Mouse (Mus musculus) midbrain, embryonic 12.5 days (tissue): ENCODE measurements around the gene Zfp637. TPM values are rescaled to one million over a fixed set of nuclear protein-coding genes. Genes with fewer than 3 reads are reported as not detected.
A peak's percentile ranks its signal among the peaks of the same experiment; 100 is the strongest.
"Not testable (repeated sequence)": the region's sequence is repeated elsewhere in the genome, so short reads cannot be mapped to it uniquely, and the experiment has no call there.

ENCODE experiments used
- ATAC-seq: fragments of 200-750 bp; cut with Nextera tagmentation; 2 replicates; pipeline ENCODE4 v1.8.0; 2017; ENCODE audit warnings: low read depth, moderate TSS enrichment, moderate library complexity; ENCODE audit not compliant: low FRiP score
- H3K27ac ChIP-seq: fragments of 300-500 bp; sonication (generic); replicated peaks from 2 replicates; pipeline ENCODE4 v1.5.1; 2016; ENCODE audit warnings: mild to moderate bottlenecking
- H3K27me3 ChIP-seq: fragments of 300-500 bp; sonication (generic); 2 replicates; pipeline ENCODE4 v1.6.1; 2016; ENCODE audit warnings: mild to moderate bottlenecking
- H3K36me3 ChIP-seq: fragments of 300-500 bp; sonication (generic); 2 replicates; pipeline ENCODE4 v1.6.1; 2016
- H3K4me1 ChIP-seq: fragments of 300-500 bp; sonication (generic); 2 replicates; pipeline ENCODE4 v1.6.1; 2016
- H3K4me2 ChIP-seq: fragments of 300-500 bp; sonication (generic); replicated peaks from 2 replicates; pipeline ENCODE4 v1.6.1; 2016; ENCODE audit warnings: mild to moderate bottlenecking, moderate library complexity
- H3K4me3 ChIP-seq: fragments of 300-500 bp; sonication (generic); 2 replicates; pipeline ENCODE4 v1.5.1; 2016; ENCODE audit warnings: mild to moderate bottlenecking
- H3K9ac ChIP-seq: fragments of 300-500 bp; sonication (generic); replicated peaks from 2 replicates; pipeline ENCODE4 v1.6.1; 2016; ENCODE audit warnings: mild to moderate bottlenecking, moderate library complexity
- H3K9me3 ChIP-seq: fragments of 300-500 bp; sonication (generic); 2 replicates; pipeline ENCODE4 v1.6.1; 2016; ENCODE audit warnings: mild to moderate bottlenecking
- WGBS: fragments of 180-500 bp; shearing (Covaris S2); methylation state at CpG from one replicate; pipeline ENCODE4 v1.1.7; 2016; 5-methylcytosine and 5-hydroxymethylcytosine counted together
- polyA plus RNA-seq: library from polyadenylated mRNA; unstranded; fragments of >200 nt; fragmentation: Nextera tagmentation; extraction: Ambion mirVana; gene quantifications from 2 replicates; pipeline ENCODE4 v1.2.1, GENCODE M21; 2016

The Zfp637 gene
- polyA plus RNA-seq, 1 experiment from 2014 or later, result 134 TPM

DNA sequence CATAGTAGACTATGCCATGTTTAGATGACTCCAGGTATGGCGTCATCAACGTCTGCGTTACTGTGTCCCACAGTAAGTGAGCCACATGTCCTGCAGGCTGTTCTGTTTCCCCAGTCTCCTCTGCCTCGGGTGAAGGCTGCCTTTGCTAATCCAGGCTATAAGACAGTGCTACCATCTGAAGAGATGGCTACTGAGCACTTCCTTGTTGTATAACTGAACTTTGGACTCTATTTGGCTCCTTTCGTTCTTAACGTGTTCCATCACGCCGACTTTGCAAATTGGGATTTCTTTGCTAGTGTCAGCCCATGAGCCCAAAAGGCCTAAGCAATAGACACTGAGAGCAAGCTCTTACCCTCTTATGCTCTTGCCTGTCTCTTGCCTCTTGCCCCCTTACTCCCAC is 27.2 kb downstream of the Zfp637 start:
- no peak overlapping the region for H3K4me3 ChIP-seq
- no peak overlapping the region for H3K4me2 ChIP-seq
- no peak for ATAC-seq
- H3K9ac ChIP-seq, result no peak overlapping the region
- peaks cover 13% of the 10 kb centered on the region; the same call in 1 of the 2 replicates for H3K36me3 ChIP-seq
- no peaks in the 10 kb centered on the region for H3K9me3 ChIP-seq
- 92% methylated on average over 8 of the region's 8 CpGs for WGBS
- H3K27me3 ChIP-seq, result no peaks in the 10 kb centered on the region
- peaks cover 6% of the 10 kb centered on the region; the same call in 1 of the 2 replicates for H3K4me1 ChIP-seq
- no peak overlapping the region for H3K27ac ChIP-seq

DNA sequence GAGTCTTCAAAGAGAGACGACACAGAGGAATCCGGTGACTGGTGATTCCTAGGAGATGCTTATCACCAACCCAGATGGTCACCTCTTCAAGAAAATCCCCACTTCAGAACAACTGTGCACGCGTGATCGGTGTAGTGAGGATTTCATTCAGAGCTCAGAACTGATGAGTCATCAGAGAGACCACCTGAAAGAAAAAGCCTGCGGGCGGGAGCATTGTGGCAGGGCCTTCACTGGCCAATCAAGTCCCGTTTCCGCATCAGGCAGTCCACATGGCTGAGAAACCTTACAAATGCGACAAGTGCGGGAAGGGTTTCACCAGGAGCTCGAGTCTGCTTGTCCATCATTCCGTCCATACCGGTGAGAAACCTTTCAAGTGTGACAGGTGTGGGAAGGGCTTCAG is 30.1 kb downstream of the Zfp637 start:
- H3K4me2 ChIP-seq, result no peak overlapping the region
- peaks cover 13% of the 10 kb centered on the region; the same call in 1 of the 2 replicates for H3K36me3 ChIP-seq
- 84% methylated on average over 14 of the region's 14 CpGs for WGBS

DNA sequence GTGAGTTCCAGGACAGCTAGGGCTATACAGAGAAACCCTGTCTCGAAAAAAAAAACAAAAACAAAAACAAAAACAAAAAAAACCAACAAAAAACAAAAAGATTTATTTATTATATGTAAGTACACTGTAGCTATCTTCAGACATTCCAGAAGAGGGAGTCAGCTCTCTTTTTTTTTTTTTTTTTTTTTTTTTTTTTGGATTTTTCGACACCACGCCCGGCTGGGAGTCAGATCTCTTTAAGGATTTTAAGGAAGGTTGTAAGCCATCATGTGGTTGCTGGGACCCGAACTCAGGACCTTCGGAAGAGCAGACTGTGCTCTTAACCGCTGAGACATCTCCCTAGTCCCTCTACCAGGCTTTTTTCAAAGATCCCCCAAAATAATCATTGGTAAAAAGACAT is 32.5 kb downstream of the Zfp637 start:
- H3K27ac ChIP-seq, ATAC-seq, H3K4me1 ChIP-seq, H3K4me2 ChIP-seq, H3K4me3 ChIP-seq, H3K9ac ChIP-seq, H3K27me3 ChIP-seq, H3K9me3 ChIP-seq: not testable (repeated sequence)
- peaks cover 13% of the 10 kb centered on the region; the same call in 1 of the 2 replicates for H3K36me3 ChIP-seq
- 89% methylated on average over 7 of the region's 7 CpGs for WGBS

More for the DNA sequence above, 30.1 kb downstream of the Zfp637 start:
- Histone ChIP-seq H3K27ac (no peak overlapping the region), H3K4me3 (no peak overlapping the region), H3K4me1 (no peaks in the 10 kb centered on the region), H3K9ac (no peak overlapping the region), H3K27me3 (no peaks in the 10 kb centered on the region), H3K9me3 (no peaks in the 10 kb centered on the region)
- no peak for ATAC-seq

DNA sequence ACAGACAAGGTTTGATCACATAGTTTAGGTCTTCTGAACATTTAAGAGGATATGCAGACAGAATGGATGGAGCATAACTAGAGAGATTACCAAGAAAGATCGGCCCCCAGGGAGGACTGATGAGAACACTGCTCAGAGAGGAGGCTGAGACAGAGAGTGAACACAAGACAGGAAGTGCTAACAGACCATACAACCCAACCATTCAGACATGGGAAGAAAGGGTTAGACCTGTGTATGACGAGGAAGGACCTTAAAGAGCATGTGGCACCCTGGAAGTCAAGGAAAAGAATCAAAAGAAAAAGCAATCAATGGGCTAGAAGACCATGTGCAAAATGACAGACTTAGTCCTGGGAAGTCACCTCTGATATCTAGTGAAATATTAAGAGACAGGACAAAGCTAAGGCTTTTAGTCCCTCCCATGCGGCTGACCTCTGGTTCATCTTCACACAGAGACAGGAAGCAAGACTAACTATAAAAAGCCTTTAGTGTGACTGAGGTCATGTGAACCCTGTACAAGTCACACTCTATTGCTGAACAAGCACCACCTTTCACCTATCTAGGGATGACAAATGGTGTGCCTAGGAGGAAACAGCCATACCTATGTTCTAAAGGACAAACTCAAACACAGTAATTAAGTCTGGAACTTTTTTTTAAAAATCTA is 33.8 kb downstream of the Zfp637 start:
- Histone ChIP-seq H3K9me3 (no peaks in the 10 kb centered on the region), H3K4me1 (no peaks in the 10 kb centered on the region), H3K36me3 (peaks cover 13% of the 10 kb centered on the region; the same call in 1 of the 2 replicates), H3K27me3 (no peaks in the 10 kb centered on the region), H3K27ac (no peak overlapping the region), H3K9ac (no peak overlapping the region), H3K4me3 (no peak overlapping the region), H3K4me2 (no peak overlapping the region)
- 82% methylated on average over 3 of the region's 3 CpGs for WGBS
- ATAC-seq, result no peak

DNA sequence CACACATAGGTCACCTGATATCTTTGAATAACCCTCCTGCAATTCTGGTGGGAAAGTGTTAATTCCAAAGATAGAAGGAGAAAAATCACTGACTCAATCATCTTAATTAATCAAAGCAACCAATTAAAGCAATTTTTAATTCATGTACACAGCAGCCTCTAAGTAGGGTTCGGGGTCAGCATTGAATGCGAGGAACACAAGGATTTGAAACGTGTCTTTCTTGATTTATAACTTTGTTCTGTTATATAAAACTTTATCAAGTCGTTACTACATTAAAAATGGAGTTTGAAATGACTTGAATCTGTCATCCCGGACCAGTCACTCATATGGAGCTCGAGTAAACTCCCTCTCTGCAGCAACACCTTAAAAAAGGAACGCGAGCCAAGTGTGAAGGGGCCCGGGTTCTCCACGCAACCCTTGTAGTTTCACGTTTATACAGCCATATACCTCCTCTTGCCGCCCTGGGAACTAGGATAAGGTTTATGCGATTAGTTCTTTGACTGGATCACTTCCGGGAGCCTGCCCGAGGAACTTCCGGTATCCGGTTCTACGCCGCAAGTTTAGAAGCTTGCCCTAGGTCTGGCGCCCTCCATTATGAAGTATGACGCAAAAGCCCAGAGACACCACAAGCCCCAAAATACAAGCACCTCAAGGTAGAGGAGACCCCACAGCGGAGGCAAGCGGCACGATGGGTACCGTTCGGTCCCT is 37.9 kb downstream of the Zfp637 start:
- H3K27ac ChIP-seq, result peak overlapping the region; percentile 97
- peak overlapping the region; percentile 50 for H3K4me3 ChIP-seq
- no peaks in the 10 kb centered on the region for H3K9me3 ChIP-seq
- 12% methylated on average over 26 of the region's 26 CpGs for WGBS
- H3K4me2 ChIP-seq, result peak overlapping the region; percentile 66
- peaks cover 10% of the 10 kb centered on the region; the same call in 1 of the 2 replicates for H3K4me1 ChIP-seq
- no peak; the same call in 1 of the 2 replicates for ATAC-seq
- H3K36me3 ChIP-seq, result no peaks in the 10 kb centered on the region
- H3K9ac ChIP-seq, result peak overlapping the region; percentile 64
- H3K27me3 ChIP-seq, result no peaks in the 10 kb centered on the region

DNA sequence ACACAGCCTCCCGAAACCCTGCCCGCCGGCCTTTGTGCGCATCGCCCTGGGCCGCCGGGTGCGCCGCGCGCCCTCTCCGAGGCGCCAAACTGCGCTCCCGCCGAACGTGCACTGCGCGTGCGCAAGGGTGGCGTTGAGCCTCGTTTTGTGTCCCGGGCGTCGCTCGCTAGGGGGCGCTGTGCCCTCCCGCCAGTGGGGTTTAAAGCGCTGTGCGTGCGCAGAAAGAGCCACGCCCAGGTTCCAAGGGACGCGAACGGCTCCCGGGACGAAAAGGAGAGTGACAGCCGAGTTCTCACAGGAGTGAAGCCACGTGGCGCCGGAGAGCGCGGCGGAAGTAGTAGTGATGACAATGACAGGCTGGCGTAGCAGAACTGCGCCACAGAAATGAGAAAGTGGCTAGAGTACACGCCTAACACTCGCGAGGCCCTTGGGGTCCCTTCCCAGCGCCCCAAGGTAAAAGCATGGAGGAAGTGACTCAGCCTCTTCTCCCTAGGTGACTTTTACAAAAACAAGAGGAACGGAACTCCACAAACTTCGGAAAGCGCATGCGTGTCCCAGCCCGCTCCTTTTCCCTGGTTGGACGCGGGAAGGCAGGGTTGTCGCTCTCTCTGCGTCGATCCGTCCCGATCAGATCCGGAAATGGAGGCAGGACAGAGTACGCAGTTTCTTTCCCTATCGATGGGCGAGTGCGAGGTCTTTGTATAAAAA is 38.6 kb downstream of the Zfp637 start:
- peak overlapping the region; percentile 66 for H3K4me2 ChIP-seq
- H3K9me3 ChIP-seq, result no peaks in the 10 kb centered on the region
- H3K9ac ChIP-seq, result peak overlapping the region; percentile 64
- H3K4me3 ChIP-seq, result peak overlapping the region; percentile 50
- peak overlapping the region; percentile 97 for H3K27ac ChIP-seq
- no peaks in the 10 kb centered on the region for H3K36me3 ChIP-seq
- WGBS, result under 1% methylated on average over 67 of the region's 67 CpGs
- H3K27me3 ChIP-seq, result no peaks in the 10 kb centered on the region
- H3K4me1 ChIP-seq, result peaks cover 10% of the 10 kb centered on the region; the same call in 1 of the 2 replicates
- peak; percentile 94 for ATAC-seq

DNA sequence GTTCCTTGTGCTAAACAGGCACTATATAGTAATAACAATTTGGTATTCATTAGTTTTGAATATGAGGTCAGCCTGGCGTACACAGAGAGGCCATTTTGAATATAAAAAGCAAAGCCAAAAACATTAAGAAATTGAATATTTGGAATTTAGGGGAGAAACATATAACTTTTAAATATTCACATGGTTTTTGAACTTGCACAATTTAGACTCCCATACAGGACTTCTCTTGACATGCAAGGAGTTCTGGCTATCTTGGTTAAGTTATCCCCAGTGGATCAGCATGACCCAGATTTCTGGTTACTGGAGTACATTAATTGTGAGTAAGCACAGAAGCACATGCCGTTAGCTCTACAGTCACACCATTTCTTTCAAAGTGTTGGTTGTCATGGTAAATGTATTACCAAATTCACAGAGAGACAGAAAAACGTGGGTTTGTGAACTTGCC is 39.4 kb downstream of the Zfp637 start:
- Histone ChIP-seq H3K27ac (peak overlapping the region; percentile 97; the same call in 1 of the 2 replicates), H3K4me1 (peaks cover 10% of the 10 kb centered on the region; the same call in 1 of the 2 replicates), H3K9ac (peak overlapping the region; percentile 64; the same call in 1 of the 2 replicates), H3K27me3 (no peaks in the 10 kb centered on the region), H3K36me3 (no peaks in the 10 kb centered on the region), H3K9me3 (no peaks in the 10 kb centered on the region), H3K4me3 (peak overlapping the region; percentile 50), H3K4me2 (peak overlapping the region; percentile 66)
- ATAC-seq, result no peak
- 52% methylated on average over 3 of the region's 3 CpGs for WGBS

DNA sequence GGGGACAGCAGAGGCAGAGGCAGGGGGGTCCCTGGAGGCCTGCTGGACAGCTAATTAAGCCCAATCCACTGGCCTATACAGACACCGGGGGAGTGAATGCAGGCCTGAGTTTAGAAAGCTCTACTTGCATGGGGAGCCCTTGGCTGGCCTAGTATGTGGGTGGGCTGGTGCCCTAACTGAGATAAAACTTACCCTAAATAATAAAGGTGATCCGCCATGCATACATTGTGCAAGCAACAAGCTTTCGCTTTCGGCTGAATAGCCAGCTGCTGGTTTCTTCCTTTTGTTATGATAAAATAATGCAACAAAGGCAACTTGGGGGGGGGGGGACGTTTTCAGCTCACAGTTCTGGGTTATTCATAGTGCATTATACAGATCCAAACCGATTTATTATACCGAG is 40.2 kb downstream of the Zfp637 start:
- no peak overlapping the region for H3K4me3 ChIP-seq
- no peak overlapping the region for H3K9ac ChIP-seq
- WGBS, result 46% methylated on average over 7 of the region's 7 CpGs
- no peak overlapping the region for H3K4me2 ChIP-seq
- H3K36me3 ChIP-seq, result no peaks in the 10 kb centered on the region
- no peak overlapping the region for H3K27ac ChIP-seq
- H3K27me3 ChIP-seq, result no peaks in the 10 kb centered on the region
- ATAC-seq, result no peak
- peaks cover 10% of the 10 kb centered on the region; the same call in 1 of the 2 replicates for H3K4me1 ChIP-seq
- no peaks in the 10 kb centered on the region for H3K9me3 ChIP-seq

DNA sequence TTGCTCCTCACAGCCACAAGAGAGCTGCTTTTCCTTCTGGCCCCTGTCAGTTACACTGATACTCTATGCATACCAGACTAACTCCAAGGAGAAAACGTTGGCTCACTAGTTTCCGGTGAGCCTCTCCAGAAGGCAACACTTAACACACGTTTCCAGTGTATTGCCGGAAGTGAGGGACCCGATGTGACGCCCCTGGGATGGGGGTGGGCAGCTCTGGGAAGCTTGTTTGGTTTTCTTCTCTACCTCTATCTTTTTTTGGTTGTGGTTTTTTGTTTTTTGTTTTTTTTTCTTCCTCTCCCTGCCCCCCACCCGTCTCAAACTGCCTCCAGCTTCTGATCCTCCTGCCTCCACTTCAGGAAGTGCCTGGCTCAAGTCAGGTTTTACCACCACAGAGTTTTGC is 41.0 kb downstream of the Zfp637 start:
- Histone ChIP-seq H3K4me1 (peaks cover 10% of the 10 kb centered on the region; the same call in 1 of the 2 replicates), H3K9me3 (no peaks in the 10 kb centered on the region), H3K9ac (no peak overlapping the region), H3K4me2 (no peak overlapping the region), H3K27me3 (no peaks in the 10 kb centered on the region), H3K27ac (no peak overlapping the region), H3K4me3 (no peak overlapping the region), H3K36me3 (no peaks in the 10 kb centered on the region)
- 74% methylated on average over 7 of the region's 7 CpGs for WGBS
- ATAC-seq, result no peak

DNA sequence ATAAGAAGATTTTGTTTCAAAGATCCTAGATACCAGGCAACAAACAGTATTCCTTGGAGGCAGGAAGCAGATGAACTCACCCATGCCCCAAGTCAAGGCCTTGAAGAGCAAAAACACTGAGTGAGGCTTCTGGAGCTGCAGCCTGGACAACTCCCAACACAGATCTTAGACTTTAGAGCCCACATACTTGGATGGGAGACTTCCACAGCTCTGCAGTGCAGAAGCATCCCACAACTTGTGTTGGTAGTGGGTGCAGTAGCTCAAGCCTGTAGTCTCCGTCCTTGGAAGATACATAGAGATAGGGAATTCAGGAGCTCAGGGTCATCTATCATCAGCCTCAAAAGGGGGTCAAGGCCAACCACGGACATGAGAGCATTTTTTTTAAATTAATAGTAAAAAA is 45.0 kb downstream of the Zfp637 start:
- Histone ChIP-seq H3K27ac (no peak overlapping the region), H3K4me3 (no peak overlapping the region), H3K9me3 (no peaks in the 10 kb centered on the region), H3K27me3 (peaks cover 3% of the 10 kb centered on the region; the same call in 1 of the 2 replicates), H3K36me3 (no peaks in the 10 kb centered on the region), H3K4me1 (peaks cover 8% of the 10 kb centered on the region; the same call in 1 of the 2 replicates), H3K9ac (no peak overlapping the region), H3K4me2 (no peak overlapping the region)
- WGBS, result 87% methylated on average over 2 of the region's 2 CpGs
- no peak for ATAC-seq

DNA sequence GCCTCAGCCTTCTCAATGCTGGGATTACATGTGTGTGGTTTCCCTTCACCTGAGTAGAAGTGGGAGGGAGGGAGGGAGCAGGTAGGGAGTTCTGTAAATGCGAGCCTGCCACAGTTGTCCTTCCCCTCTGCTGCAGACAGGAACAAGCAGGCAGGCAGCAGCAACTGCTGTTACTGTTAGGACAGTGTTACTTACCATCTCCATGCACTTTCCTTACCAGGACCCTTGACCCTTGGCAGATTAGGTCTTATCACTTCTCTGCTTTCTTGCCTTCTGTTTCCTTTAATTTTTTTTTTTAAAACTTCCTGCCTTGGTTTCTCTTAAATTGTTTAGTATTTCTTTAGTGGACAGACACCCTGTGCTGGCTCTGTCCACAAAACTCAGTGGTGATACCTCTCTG is 47.1 kb downstream of the Zfp637 start:
- 69% methylated on average over 1 of the region's 1 CpGs for WGBS
- no peak overlapping the region for H3K9ac ChIP-seq
- no peak for ATAC-seq
- peaks cover 3% of the 10 kb centered on the region; the same call in 1 of the 2 replicates for H3K27me3 ChIP-seq
- H3K9me3 ChIP-seq, result no peaks in the 10 kb centered on the region
- H3K4me2 ChIP-seq, result no peak overlapping the region
- no peaks in the 10 kb centered on the region for H3K36me3 ChIP-seq
- no peak overlapping the region for H3K27ac ChIP-seq
- H3K4me1 ChIP-seq, result 0 out of 2 replicates have a peak, but pooled peaks cover 3% of the 10 kb centered on the region
- H3K4me3 ChIP-seq, result no peak overlapping the region
